16 mouse cellular contexts compared by ENCODE assay signal in genomic region chr15:69252095-69252494, GRCm38 (mm10).
"Had no signal": no experiment of that assay in that cellular context is flagged by ENCODE, and none has a peak within 500 bp of the region (broad histone marks: within the 10 kb centered on the region; RNA-seq: fewer than 3 reads in every experiment).

No protein-coding gene starts in this region.

- H3K4me2 ChIP-seq: neural tube, embryonic 12.5 days; neural tube, embryonic 13.5 days; neural tube, embryonic 15.5 days; stomach, embryonic 15.5 days had no signal

- H3K9ac ChIP-seq: neural tube, embryonic 12.5 days; neural tube, embryonic 13.5 days; neural tube, embryonic 15.5 days; stomach, embryonic 15.5 days had no signal

- H3K4me1 ChIP-seq: neural tube, embryonic 12.5 days; neural tube, embryonic 13.5 days; neural tube, embryonic 15.5 days; stomach, embryonic 15.5 days had no signal

- DNase-seq: retina, postnatal 1 day; right cerebral cortex, adult 18-20 months; right cerebral cortex, postnatal 14 days; right cerebral cortex, postnatal 25 days; right cerebral cortex, postnatal 4 days; spleen, adult 18-20 months; thymus, adult 18-20 months; thymus, adult 2 months; thymus, postnatal 14 days; thymus, postnatal 25 days; thymus, postnatal 36 days had no signal

- H3K27ac ChIP-seq: neural tube, embryonic 12.5 days; neural tube, embryonic 13.5 days; neural tube, embryonic 15.5 days; stomach, embryonic 15.5 days; stomach, postnatal 0 days had no signal

- H3K9me3 ChIP-seq: neural tube, embryonic 12.5 days; neural tube, embryonic 13.5 days; neural tube, embryonic 15.5 days; stomach, embryonic 15.5 days had no signal

- H3K27me3 ChIP-seq: neural tube, embryonic 12.5 days; neural tube, embryonic 13.5 days; neural tube, embryonic 15.5 days; stomach, embryonic 15.5 days had no signal

- H3K36me3 ChIP-seq: neural tube, embryonic 12.5 days; neural tube, embryonic 13.5 days; neural tube, embryonic 15.5 days; stomach, embryonic 15.5 days had no signal

- H3K4me3 ChIP-seq: neural tube, embryonic 12.5 days; neural tube, embryonic 13.5 days; neural tube, embryonic 15.5 days; stomach, embryonic 15.5 days had no signal
